Mouse (Mus musculus) C2C12 (cell line): ENCODE results near the gene Tmem151a. TPM values are rescaled to one million over a fixed set of nuclear protein-coding genes. Genes with fewer than 3 reads are reported as not detected.

ENCODE experiments used
- H3K27me3 ChIP-seq: one replicate; pipeline ENCODE4 v1.6.1; 2011; ENCODE audit not compliant: control insufficient read depth, insufficient read depth, insufficient read length
- H3K36me3 ChIP-seq: one replicate; pipeline ENCODE4 v1.6.1; 2011; ENCODE audit not compliant: control insufficient read depth, insufficient read depth
- H3K4me3 ChIP-seq: one replicate; pipeline ENCODE4 v1.5.1; 2011; ENCODE audit warnings: mild to moderate bottlenecking, control low read depth; ENCODE audit not compliant: poor library complexity, insufficient read depth, severe bottlenecking
- H3K79me2 ChIP-seq: one replicate; pipeline ENCODE4 v1.6.1; 2011; ENCODE audit not compliant: control insufficient read depth, insufficient read depth
- H3K79me3 ChIP-seq: one replicate; pipeline ENCODE4 v1.6.1; 2011; ENCODE audit warnings: low read depth, control low read depth
- H3ac ChIP-seq: one replicate; pipeline ENCODE3; 2011; ENCODE audit warnings: low read depth; ENCODE audit not compliant: control insufficient read depth, insufficient read length
- CEBPB ChIP-seq: IDR thresholded peaks from one replicate; pipeline ENCODE4 v1.6.1; 2011; ENCODE audit warnings: low read depth, mild to moderate bottlenecking, control low read depth, moderate library complexity
- CTCF ChIP-seq: IDR thresholded peaks from one replicate; pipeline ENCODE4 v1.5.1; 2011; ENCODE audit not compliant: control insufficient read depth, insufficient read depth, insufficient read length
- FOSL1 ChIP-seq: IDR thresholded peaks from one replicate; pipeline ENCODE4 v1.8.0; 2011; ENCODE audit warnings: mild to moderate bottlenecking, low read length; ENCODE audit not compliant: poor library complexity, insufficient read depth, severe bottlenecking
- MAX ChIP-seq: IDR thresholded peaks from one replicate; pipeline ENCODE4 v1.6.1; 2011; ENCODE audit warnings: mild to moderate bottlenecking, control low read depth
- MYOD1 ChIP-seq: IDR thresholded peaks from one replicate; pipeline ENCODE4 v1.6.1; 2011; ENCODE audit warnings: low read depth; ENCODE audit not compliant: control insufficient read depth, insufficient read length
- MYOG ChIP-seq: IDR thresholded peaks from one replicate; pipeline ENCODE4 v1.6.1; 2011; ENCODE audit not compliant: control insufficient read depth, insufficient read length; ENCODE audit errors: extremely low read depth
- USF1 ChIP-seq: IDR thresholded peaks from one replicate; pipeline ENCODE4 v1.6.1; 2011; ENCODE audit warnings: low read depth, mild to moderate bottlenecking, control low read depth, moderate library complexity
- polyA plus RNA-seq: library from polyadenylated mRNA; unstranded; fragments of >200 nt; fragmentation: generic; extraction: Trizol; gene quantifications from one replicate; pipeline ENCODE4 v1.2.1, GENCODE M21; 2012; ENCODE audit warnings: missing spikeins

The Tmem151a gene
- polyA plus RNA-seq, 1 experiment, result 4.6 TPM

DNA sequence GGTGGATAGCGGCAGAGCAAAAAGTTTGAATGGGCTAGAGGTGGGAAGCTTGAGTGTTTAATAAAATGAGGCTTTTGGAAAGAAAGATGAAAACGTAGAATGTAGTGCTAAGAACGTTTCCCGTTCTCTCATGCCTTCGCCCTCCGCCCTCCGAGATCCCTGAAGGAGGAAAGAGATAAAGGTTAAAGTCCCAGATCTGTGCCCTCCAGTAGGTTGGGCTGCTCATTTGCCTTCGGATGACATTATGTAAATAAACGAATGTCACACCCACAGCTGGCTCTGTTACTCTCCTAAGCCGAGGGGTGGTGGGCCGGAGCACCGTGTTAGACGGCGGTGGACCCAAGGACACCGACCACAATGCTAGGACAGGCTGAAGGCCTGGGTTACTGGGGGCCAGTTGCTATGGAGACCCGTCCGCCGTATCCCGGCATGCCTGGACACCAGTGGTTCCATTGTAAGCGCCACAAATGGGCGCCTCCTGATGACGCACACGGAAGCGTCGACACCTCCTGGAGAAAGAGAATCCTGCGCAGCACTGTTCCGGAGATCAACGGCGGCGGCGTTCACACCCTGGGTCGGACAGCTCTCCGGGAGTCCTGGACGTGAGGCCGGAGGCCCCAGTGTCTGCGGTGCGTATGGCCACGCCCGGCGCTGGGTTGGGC is 44.3 kb downstream of the Tmem151a start, which contains the start of gene Brms1:
TSS of gene Brms1 (plus strand) at position 493 of the 662 bp plus-strand sequence.
- TF ChIP-seq MYOG, result no peak
- no peak for TF ChIP-seq CTCF
- peak; percentile 54 for TF ChIP-seq MAX
- no peaks in the 10 kb centered on the region for H3K27me3 ChIP-seq
- peak within 1 kb of the TSS; percentile 92 for H3ac ChIP-seq
- peaks cover 65% of the 10 kb centered on the region for H3K79me2 ChIP-seq
- peaks cover 15% of the 10 kb centered on the region for H3K36me3 ChIP-seq
- peaks cover 30% of the 10 kb centered on the region for H3K79me3 ChIP-seq
- H3K4me3 ChIP-seq, result peak within 1 kb of the TSS; percentile 72

- no peaks in the 10 kb centered on the region for H3K27me3 ChIP-seq
- H3K79me2 ChIP-seq, result peaks cover 55% of the 10 kb centered on the region
- TF ChIP-seq USF1 (no peak), CTCF (no peak), CEBPB (no peak), MAX (no peak), MYOD1 (no peak), FOSL1 (no peak), MYOG (no peak)
- H3K4me3 ChIP-seq, result peak overlapping the region; percentile 70
- peaks cover 30% of the 10 kb centered on the region for H3K79me3 ChIP-seq
- H3ac ChIP-seq, result peak overlapping the region; percentile 83
- H3K36me3 ChIP-seq, result peaks cover 9% of the 10 kb centered on the region
Measured at GRCm38 (mm10) chr19:5039301-5040114, 45.8 kb downstream of the Tmem151a start.

- TF ChIP-seq MYOG, result no peak
- TF ChIP-seq CTCF, result peak; percentile 68
- H3K27me3 ChIP-seq, result no peaks in the 10 kb centered on the region
- peak within 1 kb of the TSS; percentile 83 for H3ac ChIP-seq
Measured at GRCm38 (mm10) chr19:5038709-5039156, 46.6 kb downstream of the Tmem151a start, which contains the start of the genes B4gat1 and AC124502.3. Gene B4gat1 (plus strand): TSS chr19:5038826. Gene AC124502.3 (plus strand): TSS chr19:5038891.

DNA sequence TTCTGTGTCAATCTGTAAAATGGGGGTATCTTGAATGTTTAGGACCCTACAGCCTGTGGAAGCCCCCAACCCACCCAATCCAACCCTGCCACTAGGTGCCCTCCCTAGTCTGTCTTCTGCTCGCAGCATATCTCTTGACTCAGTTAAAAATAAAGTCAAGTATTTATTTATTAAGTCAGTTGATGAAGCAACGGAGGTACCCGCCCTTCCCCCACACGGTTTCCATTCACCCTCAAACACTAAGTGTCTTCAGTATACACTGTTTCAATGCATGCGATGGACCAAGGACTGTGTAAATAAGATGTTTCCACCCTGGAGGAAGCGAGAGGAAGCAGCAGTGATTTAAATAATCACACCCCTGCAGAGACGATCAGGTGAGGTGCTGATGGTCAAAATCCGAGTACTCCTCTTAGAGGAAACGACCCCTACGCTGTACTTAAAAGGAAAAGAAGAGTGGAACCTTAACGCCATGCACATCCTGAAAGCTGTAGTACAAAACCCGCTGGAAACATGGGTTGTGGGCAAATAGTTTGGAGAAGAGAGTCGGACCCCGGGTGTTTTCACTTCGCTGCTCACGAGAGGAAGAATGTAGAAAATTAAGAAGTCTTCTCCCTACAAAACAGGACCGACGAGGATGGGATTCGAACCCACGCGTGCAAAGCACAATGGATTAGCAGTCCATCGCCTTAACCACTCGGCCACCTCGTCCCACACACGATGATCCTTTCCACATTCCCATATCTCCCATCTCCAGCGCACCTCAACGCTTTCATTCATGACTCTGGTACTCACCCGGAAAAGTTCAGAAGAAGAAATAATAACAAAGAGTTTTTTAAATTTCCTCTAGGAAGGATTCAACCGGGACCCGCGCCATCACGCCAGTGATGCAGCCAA is 47.4 kb downstream of the Tmem151a start:
- no peaks in the 10 kb centered on the region for H3K27me3 ChIP-seq
- peaks cover 20% of the 10 kb centered on the region for H3K79me3 ChIP-seq
- peaks cover 3% of the 10 kb centered on the region for H3K36me3 ChIP-seq
- peaks cover 39% of the 10 kb centered on the region for H3K79me2 ChIP-seq
- peak overlapping the region; percentile 70 for H3K4me3 ChIP-seq
- peak overlapping the region; percentile 83 for H3ac ChIP-seq
- TF ChIP-seq MYOG (no peak), FOSL1 (no peak), CTCF (no peak), MAX (no peak), USF1 (no peak), CEBPB (no peak), MYOD1 (no peak)

More at GRCm38 (mm10) chr19:5038709-5039156, 46.6 kb downstream of the Tmem151a start, which contains the start of the genes B4gat1 and AC124502.3:
- peaks cover 47% of the 10 kb centered on the region for H3K79me2 ChIP-seq
- H3K79me3 ChIP-seq, result peaks cover 26% of the 10 kb centered on the region
- H3K36me3 ChIP-seq, result peaks cover 9% of the 10 kb centered on the region
- H3K4me3 ChIP-seq, result peak within 1 kb of the TSS; percentile 70

- Histone ChIP-seq H3K4me3 (no peak overlapping the region), H3K36me3 (no peaks in the 10 kb centered on the region), H3K27me3 (no peaks in the 10 kb centered on the region), H3K79me2 (peaks cover 26% of the 10 kb centered on the region), H3ac (no peak overlapping the region), H3K79me3 (peaks cover 8% of the 10 kb centered on the region)
- no peak for TF ChIP-seq MYOG
- no peak for TF ChIP-seq MAX
- no peak for TF ChIP-seq CTCF
- no peak for TF ChIP-seq MYOD1
- TF ChIP-seq USF1, result no peak
- TF ChIP-seq CEBPB, result no peak
Measured at GRCm38 (mm10) chr19:5036577-5036976, 48.8 kb downstream of the Tmem151a start.
